Mouse (Mus musculus): ENCODE results near the gene Slc24a3. TPM values are rescaled to one million over a fixed set of nuclear protein-coding genes. Genes with fewer than 3 reads are reported as not detected.

The Slc24a3 gene
- polyA plus RNA-seq, 1 experiment, result 54.2 TPM

DNA sequence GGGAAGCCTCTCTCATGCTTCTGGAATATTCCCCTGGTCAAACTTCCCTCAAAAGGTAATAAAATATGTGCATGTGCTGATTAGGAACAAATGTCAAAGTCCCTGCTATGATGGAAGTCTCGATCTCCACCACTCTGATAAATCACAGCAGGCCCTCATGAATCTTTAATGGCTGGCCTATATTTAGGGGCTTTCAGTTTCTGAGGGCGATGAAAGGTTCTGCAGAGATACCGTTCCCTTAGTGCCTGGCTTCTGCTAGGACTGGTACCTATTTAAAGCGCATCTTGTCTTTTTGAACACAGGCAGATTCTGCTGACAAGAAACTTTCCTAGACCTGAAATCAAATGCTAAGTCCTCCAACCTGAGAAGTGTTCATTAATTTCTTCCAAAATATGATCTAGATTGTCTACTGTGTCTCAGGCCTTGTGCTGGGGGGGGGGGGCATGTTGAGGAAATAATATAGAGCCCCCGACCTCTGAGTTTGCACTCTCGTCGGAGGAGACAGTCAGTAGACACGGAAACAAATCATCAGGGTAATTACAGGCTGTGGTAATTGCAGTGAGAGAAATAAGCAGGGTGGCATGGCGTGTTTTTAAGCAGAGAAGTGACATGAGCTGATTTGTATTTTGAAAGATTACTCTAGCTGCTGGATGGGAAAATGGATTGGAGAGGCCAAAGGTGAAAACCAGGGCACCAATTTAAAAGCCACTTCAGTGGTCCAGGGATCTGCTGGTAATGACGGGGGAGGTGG is 230.1 kb downstream of the Slc24a3 start:
- no peak overlapping the region for H3K27ac ChIP-seq (ENCODE audit: insufficient read depth, low read length)
- H3K4me3 ChIP-seq (ENCODE audit: insufficient read depth, low read length), result no peak overlapping the region
- peaks cover 2% of the 10 kb centered on the region; the same call in 1 of the 2 replicates for H3K4me1 ChIP-seq (ENCODE audit: control insufficient read depth, insufficient read depth, low read length)
- TF ChIP-seq POLR2A (IDR thresholded peaks at IDR 0.05; ENCODE audit: extremely low read depth, insufficient read depth, low read length), result no peak
- TF ChIP-seq CTCF (IDR thresholded peaks at IDR 0.05; ENCODE audit: extremely low read depth, insufficient read depth, low read length), result no peak

DNA sequence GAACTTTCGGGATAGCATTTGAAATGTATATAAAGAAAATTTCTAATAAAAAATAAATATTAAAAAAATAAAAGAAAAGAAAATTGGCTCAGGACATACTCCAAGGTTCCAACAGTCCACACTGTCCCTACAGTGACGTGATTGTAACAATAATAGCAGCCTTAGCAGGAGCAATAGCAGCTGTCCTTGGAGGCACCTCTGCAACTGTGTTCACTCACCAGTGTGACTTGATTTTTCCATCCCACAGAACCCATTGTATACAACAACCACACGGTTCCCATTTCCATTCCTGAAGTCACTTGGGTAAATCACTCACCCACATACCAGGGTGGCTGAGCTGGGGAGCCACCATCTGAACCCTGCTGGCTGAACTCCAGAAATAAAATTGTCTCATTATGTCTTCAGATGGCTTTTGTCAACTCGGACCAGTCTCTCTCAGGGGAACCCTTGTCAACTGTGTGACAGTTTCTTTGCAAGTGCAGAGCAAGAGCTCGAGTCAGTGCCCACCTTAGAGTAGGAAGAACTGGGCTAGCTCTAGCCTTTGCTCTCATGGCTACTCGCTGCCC is 233.8 kb downstream of the Slc24a3 start:
- TF ChIP-seq CTCF (IDR thresholded peaks at IDR 0.05; ENCODE audit: extremely low read depth, insufficient read depth, low read length), result no peak
- no peak for TF ChIP-seq POLR2A (IDR thresholded peaks at IDR 0.05; ENCODE audit: extremely low read depth, insufficient read depth, low read length)
- Histone ChIP-seq H3K4me3 (ENCODE audit: insufficient read depth, low read length) (no peak overlapping the region), H3K27ac (ENCODE audit: insufficient read depth, low read length) (no peak overlapping the region), H3K4me1 (ENCODE audit: control insufficient read depth, insufficient read depth, low read length) (peaks cover 2% of the 10 kb centered on the region; the same call in 1 of the 2 replicates)

DNA sequence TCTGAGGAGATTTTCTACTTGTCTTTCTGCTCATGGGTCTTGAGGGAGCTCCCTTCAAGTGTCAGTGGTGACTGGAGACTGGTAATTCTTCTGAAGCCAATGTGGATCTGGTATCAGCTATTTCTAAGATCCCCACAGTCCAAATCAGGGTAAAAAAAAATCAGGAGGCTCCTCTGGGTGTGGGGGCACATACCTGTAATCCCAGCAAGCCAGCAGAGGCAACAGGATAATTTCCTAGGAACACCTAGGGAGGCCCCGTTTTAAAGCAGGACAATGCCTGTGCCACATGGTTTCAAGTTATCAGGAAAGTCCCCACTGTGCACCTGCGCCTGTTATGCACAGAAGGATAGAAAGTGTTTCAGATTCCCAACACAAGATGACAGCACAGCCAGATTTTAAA is 234.4 kb downstream of the Slc24a3 start:
- Histone ChIP-seq H3K4me3 (ENCODE audit: insufficient read depth, low read length) (no peak overlapping the region), H3K27ac (ENCODE audit: insufficient read depth, low read length) (no peak overlapping the region), H3K4me1 (ENCODE audit: control insufficient read depth, insufficient read depth, low read length) (peaks cover 5% of the 10 kb centered on the region)
- TF ChIP-seq POLR2A (IDR thresholded peaks at IDR 0.05; ENCODE audit: extremely low read depth, insufficient read depth, low read length) (no peak), CTCF (IDR thresholded peaks at IDR 0.05; ENCODE audit: extremely low read depth, insufficient read depth, low read length) (no peak)

DNA sequence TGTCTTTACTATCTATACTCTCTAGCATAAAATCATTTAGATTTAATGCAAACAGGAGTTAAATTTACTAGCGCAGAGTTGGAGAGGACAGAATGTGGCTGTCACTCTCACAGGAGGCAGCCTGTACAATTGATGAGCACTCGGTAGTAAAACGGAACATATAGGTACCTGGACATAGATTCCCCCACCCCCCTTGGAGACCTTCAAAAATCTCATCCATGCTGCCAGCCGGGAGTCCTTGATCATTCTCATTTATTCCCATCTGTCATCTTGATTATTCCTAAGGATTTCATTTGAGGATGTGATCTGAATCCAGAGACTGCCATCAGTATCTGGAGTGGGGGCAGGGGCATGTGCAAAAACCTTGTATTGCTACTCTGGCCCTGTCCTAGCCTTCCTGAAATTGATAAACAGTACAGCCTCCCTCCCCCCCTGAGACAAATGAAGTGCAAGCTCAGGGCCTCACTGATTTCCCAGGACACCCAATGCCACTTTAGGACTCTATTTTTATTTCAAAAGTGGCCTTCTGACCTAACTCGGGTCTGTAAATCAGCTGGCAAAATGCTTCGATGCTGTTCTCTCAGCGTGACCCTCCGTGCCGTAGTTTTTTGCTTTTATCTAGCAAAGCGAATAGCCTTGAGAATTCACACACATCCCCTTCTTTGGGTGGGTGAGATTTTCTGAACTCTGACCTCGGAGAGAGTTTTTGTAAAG is 237.4 kb downstream of the Slc24a3 start:
- TF ChIP-seq POLR2A (IDR thresholded peaks at IDR 0.05; ENCODE audit: extremely low read depth, insufficient read depth, low read length), result no peak
- Histone ChIP-seq H3K27ac (ENCODE audit: insufficient read depth, low read length) (no peak overlapping the region), H3K4me1 (ENCODE audit: control insufficient read depth, insufficient read depth, low read length) (peaks cover 3% of the 10 kb centered on the region; the same call in 1 of the 2 replicates), H3K4me3 (ENCODE audit: insufficient read depth, low read length) (no peak overlapping the region)

DNA sequence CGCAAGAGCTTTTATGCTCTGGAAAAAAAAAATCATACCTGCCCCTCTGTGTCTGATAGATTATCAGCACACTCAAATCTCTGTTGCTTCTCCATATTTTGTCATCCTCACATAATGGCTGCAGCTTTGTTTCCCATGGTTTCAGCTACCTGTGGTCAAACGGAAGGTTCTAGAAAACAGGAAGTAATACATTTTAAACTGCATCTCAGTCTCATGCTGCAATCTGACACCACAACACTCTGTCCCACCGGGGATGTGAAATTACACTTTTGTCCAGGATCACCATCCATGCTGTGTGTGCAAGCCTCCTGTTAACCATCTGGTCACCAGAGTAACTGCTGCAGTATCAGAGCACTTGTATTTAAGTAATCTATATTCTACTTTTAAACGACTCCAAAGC is 238.2 kb downstream of the Slc24a3 start:
- no peak overlapping the region for H3K27ac ChIP-seq (ENCODE audit: insufficient read depth, low read length)
- TF ChIP-seq CTCF (IDR thresholded peaks at IDR 0.05; ENCODE audit: extremely low read depth, insufficient read depth, low read length) (no peak), POLR2A (IDR thresholded peaks at IDR 0.05; ENCODE audit: extremely low read depth, insufficient read depth, low read length) (no peak)
- peaks cover 3% of the 10 kb centered on the region; the same call in 1 of the 2 replicates for H3K4me1 ChIP-seq (ENCODE audit: control insufficient read depth, insufficient read depth, low read length)
- H3K4me3 ChIP-seq (ENCODE audit: insufficient read depth, low read length), result no peak overlapping the region

DNA sequence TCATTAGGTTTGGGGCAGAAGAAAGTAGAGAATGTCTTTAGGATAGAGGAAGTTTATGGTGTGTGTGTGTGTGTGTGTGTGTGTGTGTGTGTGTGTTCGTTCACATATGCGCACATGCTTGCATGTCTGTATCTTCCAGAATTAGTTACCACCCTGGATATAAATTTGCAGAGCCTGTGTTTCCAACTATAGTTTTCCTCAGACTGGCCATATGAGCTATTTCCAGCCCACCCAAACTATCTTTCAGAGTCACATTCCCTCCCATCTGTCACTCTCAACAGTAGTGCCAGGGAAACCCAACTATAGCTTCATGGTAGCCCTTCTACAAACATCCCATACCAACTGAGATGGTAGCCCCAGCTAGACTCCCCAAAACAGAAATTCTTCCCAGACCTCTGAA is 250.2 kb downstream of the Slc24a3 start:
- TF ChIP-seq POLR2A (IDR thresholded peaks at IDR 0.05; ENCODE audit: extremely low read depth, insufficient read depth, low read length), result no peak
- TF ChIP-seq CTCF (IDR thresholded peaks at IDR 0.05; ENCODE audit: extremely low read depth, insufficient read depth, low read length), result no peak
- no peaks in the 10 kb centered on the region; the same call in 1 of the 2 replicates for H3K4me1 ChIP-seq (ENCODE audit: control insufficient read depth, insufficient read depth, low read length)
- H3K27ac ChIP-seq (ENCODE audit: insufficient read depth, low read length), result no peak overlapping the region

DNA sequence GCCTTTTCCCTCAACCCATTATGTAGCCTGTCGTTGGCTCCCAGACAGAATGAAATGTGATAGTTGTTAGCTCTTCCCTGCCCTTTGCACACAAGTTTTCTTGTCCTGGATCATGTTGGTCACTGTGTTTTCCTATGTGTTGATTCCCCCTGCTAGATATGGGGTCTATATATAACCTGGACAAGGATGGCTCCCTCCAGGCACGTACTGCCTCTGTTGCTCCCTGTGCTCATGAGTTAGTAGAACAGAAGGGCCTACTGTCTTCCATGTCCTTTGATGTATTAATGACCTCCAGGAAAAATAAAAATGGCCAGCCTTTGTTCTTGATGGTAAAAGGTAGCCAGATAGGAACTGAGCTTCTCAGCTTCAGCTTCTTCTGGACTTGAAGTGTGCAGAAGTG is 251.5 kb downstream of the Slc24a3 start:
- TF ChIP-seq CTCF (IDR thresholded peaks at IDR 0.05; ENCODE audit: extremely low read depth, insufficient read depth, low read length), result no peak
- TF ChIP-seq POLR2A (IDR thresholded peaks at IDR 0.05; ENCODE audit: extremely low read depth, insufficient read depth, low read length), result no peak
- Histone ChIP-seq H3K4me3 (ENCODE audit: insufficient read depth, low read length) (no peak overlapping the region), H3K4me1 (ENCODE audit: control insufficient read depth, insufficient read depth, low read length) (no peaks in the 10 kb centered on the region; the same call in 1 of the 2 replicates), H3K27ac (ENCODE audit: insufficient read depth, low read length) (no peak overlapping the region)

More for the DNA sequence above, 250.2 kb downstream of the Slc24a3 start:
- H3K4me3 ChIP-seq (ENCODE audit: insufficient read depth, low read length), result no peak overlapping the region

DNA sequence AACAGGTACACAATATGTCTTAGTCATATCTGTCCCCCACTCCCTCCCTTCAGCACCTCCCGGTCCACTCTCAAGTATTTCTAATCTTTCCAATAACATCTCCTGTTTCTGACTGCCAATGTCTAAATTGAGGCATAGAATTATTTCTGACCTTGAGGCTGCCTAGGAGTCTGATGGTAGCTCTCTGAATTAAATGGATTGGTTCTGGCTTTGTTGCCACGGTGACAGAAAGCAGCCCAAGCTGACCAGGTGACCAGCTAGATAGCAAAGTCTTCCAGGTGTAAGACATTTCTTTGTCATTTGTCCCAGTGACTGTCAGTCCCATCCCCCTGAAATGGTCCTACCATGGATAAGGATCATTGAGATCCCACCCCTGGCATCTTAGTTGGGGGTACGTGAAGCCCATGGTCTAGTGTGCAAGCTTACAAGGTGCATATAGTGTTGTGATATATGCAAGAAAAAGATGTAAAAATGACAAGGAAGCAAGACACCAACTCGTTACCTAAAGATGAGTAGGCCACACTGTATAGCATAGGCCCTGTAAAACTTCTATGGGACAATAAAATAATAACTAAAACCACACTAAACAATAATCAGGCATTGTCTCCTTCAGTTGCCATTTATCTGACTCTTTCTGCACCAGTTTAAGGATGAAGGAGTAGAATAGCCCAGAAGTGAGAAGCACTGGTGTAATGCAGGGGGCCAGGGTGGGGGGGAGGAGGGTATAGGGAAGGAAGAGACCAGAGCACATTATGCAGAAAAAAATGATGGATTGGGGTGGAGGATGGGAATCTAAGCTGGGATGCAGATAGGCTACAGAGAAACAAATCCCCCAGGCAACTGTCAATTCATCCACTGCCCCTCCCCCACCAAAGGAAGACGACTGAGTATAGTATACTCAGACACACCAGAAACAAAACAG is 253.7 kb downstream of the Slc24a3 start:
- no peak overlapping the region for H3K27ac ChIP-seq (ENCODE audit: insufficient read depth, low read length)
- no peak overlapping the region for H3K4me3 ChIP-seq (ENCODE audit: insufficient read depth, low read length)
- H3K4me1 ChIP-seq (ENCODE audit: control insufficient read depth, insufficient read depth, low read length), result no peaks in the 10 kb centered on the region; the same call in 1 of the 2 replicates
- no peak for TF ChIP-seq CTCF (IDR thresholded peaks at IDR 0.05; ENCODE audit: extremely low read depth, insufficient read depth, low read length)
- no peak for TF ChIP-seq POLR2A (IDR thresholded peaks at IDR 0.05; ENCODE audit: extremely low read depth, insufficient read depth, low read length)

DNA sequence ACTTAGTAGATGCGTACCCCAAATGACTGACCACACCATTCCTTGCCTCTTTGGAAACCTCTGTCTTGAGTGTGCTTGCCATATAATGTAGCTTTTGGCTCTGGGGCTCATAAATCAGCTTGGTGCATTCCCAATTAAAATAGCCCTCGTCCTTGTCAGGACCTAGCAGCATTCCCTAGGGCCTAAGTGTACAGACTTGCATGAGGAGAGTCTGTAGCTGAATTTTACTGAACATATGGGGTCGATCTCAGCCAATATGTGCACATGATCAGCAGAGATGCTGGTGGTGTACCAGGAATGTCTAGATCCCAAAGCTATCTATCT is 254.3 kb downstream of the Slc24a3 start:
- Histone ChIP-seq H3K4me1 (ENCODE audit: control insufficient read depth, insufficient read depth, low read length) (no peaks in the 10 kb centered on the region; the same call in 1 of the 2 replicates), H3K4me3 (ENCODE audit: insufficient read depth, low read length) (no peak overlapping the region), H3K27ac (ENCODE audit: insufficient read depth, low read length) (no peak overlapping the region)
- TF ChIP-seq POLR2A (IDR thresholded peaks at IDR 0.05; ENCODE audit: extremely low read depth, insufficient read depth, low read length), result no peak
- TF ChIP-seq CTCF (IDR thresholded peaks at IDR 0.05; ENCODE audit: extremely low read depth, insufficient read depth, low read length), result no peak
